Comparison of ENCODE assay signal across 8 mouse cellular contexts in the genomic region with DNA sequence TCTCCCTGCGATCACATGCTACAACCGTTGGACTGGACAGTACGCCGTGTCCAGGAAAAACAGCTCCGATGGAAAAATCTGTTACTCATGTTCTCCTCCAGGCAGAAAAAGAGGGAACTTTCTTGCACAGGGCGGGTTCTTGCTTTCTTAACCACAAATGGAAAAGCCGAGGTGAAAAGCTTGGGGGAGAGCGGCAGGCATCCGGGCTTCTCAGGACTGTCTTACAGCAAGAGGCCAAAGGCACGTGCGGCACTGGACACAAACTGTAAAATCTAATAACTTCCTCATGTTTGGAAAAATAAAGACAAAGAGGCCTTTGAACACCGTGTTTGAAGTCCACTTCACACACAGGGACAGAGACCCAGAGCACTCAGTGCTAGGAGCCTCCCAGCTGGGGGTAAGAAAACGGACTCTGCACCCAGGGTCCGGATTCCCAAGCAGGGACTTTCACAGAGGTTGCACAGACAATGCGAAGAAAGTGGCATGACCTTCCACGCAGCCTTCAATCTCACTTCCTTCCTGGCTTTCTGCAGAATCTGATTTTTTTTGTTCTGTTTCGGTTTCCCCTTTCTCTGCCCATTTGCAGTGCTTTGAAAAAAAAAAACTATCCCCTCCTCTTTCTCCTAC.
DNase-seq lines count a peak whose midpoint lies in the region; ATAC-seq and TF ChIP-seq lines count a peak whose summit lies in the region.

No protein-coding gene starts in this region.

- H3K4me1 ChIP-seq in limb, embryonic 13.5 days = peaks cover 14% of the 10 kb centered on the region
- H3K4me1 ChIP-seq in small intestine, adult 2 months (ENCODE audit: control insufficient read depth, insufficient read depth, insufficient read length, low read length) = no peaks in the 10 kb centered on the region; the same call in 1 of the 2 replicates

- intact Hi-C loops in heart, postnatal 14 days (cut with DNase I) = no loop called here

- TF ChIP-seq CTCF in small intestine, adult 2 months (IDR thresholded peaks at IDR 0.05; ENCODE audit: extremely low read depth, insufficient read length, insufficient replicate concordance, low read depth, low read length) = no peak

- H3K9me3 ChIP-seq in limb, embryonic 13.5 days = peaks cover 3% of the 10 kb centered on the region; the same call in 1 of the 2 replicates

- H3K4me2 ChIP-seq in limb, embryonic 13.5 days (replicated peaks) = peak overlapping the region; percentile 42

- WGBS in limb, embryonic 13.5 days = 28% methylated on average over 17 of the region's 17 CpGs
- 22% methylated on average over 17 of the region's 17 CpGs for WGBS in small intestine, adult 2 months

- peak; percentile 76 for ATAC-seq in common myeloid progenitor, adult 5-6 weeks (replicated peaks; ENCODE audit: low read depth, poor library complexity, severe bottlenecking)
- peak; percentile 44; the same call in 1 of the 2 replicates for ATAC-seq in limb, embryonic 13.5 days (ENCODE audit: low FRiP score, low read depth)
- ATAC-seq in cerebellum, adult (ENCODE audit: insufficient number of reproducible peaks, low FRiP score, low TSS enrichment) = no peak

- H3K36me3 ChIP-seq in limb, embryonic 13.5 days = no peaks in the 10 kb centered on the region
- no peaks in the 10 kb centered on the region for H3K36me3 ChIP-seq in small intestine, adult 2 months (ENCODE audit: control insufficient read depth, insufficient read depth, low read length)

- H3K9ac ChIP-seq in limb, embryonic 13.5 days = 0 out of 2 replicates have a peak overlapping the region, but pooled peaks have one; percentile 5

- no peaks in the 10 kb centered on the region for H3K27me3 ChIP-seq in limb, embryonic 13.5 days
- no peaks in the 10 kb centered on the region for H3K27me3 ChIP-seq in small intestine, adult 2 months (ENCODE audit: control insufficient read depth, insufficient read depth, low read length)

- no peak overlapping the region for H3K4me3 ChIP-seq in limb, embryonic 13.5 days
- H3K4me3 ChIP-seq in small intestine, adult 2 months (ENCODE audit: low read depth, low read length) = no peak overlapping the region

- peak; percentile 53 for DNase-seq in adrenal gland, postnatal 14 days
- no peak for DNase-seq in adrenal gland, postnatal 10 days
- peak; percentile 45 to 57 for DNase-seq in heart, postnatal 14 days
- DNase-seq in thymus, postnatal 4 days = no peak

- H3K27ac ChIP-seq in limb, embryonic 13.5 days = peak overlapping the region; percentile 69; the same call in 1 of the 2 replicates
- H3K27ac ChIP-seq in small intestine, adult 2 months (ENCODE audit: insufficient read depth, low read depth, low read length) = peak overlapping the region; percentile 17

- TF ChIP-seq POLR2A in small intestine, adult 2 months (IDR thresholded peaks at IDR 0.05; ENCODE audit: low read depth, low read length) = no peak

Comparison
In these comparisons a context has a peak if more than half of its experiments do, and no peak if none do; other contexts are left out.
1. DNase-seq: peak in adrenal gland, postnatal 14 days (single experiment) and heart, postnatal 14 days (2 of 2); none in adrenal gland, postnatal 10 days (single experiment) and thymus, postnatal 4 days (single experiment).